Mouse (Mus musculus) small intestine, adult 2 months (tissue): ENCODE measurements around the gene Rps27l.
A peak's percentile ranks its signal among the peaks of the same experiment; 100 is the strongest.

Experiments
- CTCF ChIP-seq: fragments of 200-500 bp; IDR thresholded peaks from 2 replicates; pipeline ENCODE4 v1.5.1; 2012; ENCODE audit warnings: low read depth, mild to moderate bottlenecking, control low read depth, inconsistent platforms, low read length, moderate library complexity, mixed read lengths; ENCODE audit not compliant: insufficient replicate concordance, insufficient read length; ENCODE audit errors: extremely low read depth
- POLR2A ChIP-seq: fragments of 200-500 bp; IDR thresholded peaks from 2 replicates; pipeline ENCODE4 v1.6.1; 2012; ENCODE audit warnings: low read depth, mild to moderate bottlenecking, control low read depth, inconsistent platforms, low read length, moderate library complexity

DNA sequence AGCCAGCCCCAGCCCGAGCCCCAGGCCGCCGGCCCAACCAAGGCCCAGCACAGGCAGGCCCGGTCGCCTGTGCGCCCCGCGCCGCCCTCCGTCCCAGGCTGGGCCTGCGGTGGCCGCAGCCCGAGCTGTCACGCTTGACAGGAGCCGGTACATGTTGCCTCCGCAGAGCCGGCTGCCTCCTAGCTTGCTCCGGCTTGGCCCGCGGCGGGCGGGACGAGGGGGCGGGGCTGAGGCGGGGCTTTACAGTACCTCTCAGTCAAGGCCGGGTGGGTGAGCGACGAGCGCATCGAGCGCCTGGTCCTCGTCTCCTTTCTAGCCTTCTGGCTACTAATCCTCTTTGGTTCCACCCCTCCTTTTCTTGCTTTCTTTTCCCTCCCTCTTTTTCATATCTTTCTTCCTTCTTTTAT is 29.4 kb downstream of the Rps27l start, which contains the start of gene Lactb:
- peak; percentile 70 for TF ChIP-seq POLR2A
- TF ChIP-seq CTCF, result no peak
